Mouse (Mus musculus): ENCODE data around the gene Fkrp. TPM values are rescaled to one million over a fixed set of nuclear protein-coding genes. Genes with fewer than 3 reads are reported as not detected.

Fkrp gene
- polyA plus RNA-seq, 1 experiment from 2014 or later, result 45.3 TPM

DNA sequence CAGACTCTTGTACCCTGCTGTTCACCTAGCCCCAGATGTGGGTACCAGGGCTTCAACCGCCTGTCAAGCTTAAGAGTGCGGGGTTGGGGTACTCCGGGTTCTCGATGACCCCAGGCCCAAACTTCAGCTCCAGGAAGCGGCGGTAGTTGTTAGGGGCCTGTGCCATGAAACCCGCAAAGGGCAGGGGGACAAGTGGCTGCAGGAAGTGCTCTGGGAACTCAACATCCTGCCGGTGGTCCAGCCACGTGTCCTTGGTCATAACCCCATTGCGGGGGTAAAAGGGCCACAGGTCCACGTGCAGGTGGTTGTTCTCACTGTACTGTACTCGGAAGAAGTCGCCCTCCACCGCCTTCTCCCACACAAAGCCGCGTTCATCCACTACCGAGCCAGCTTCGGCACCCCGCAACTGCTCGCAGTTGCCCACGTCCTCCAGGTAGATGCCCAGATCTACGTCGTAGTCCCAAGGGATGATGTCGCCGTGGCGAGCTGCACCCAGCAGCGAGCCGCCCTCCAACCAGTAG lies 6.1 kb downstream of the Fkrp start:
- Histone ChIP-seq H3K4me2 (peak overlapping the region; percentile 85), H3K27ac (peak overlapping the region; percentile 94), H3K9me3 (no peaks in the 10 kb centered on the region), H3K4me3 (peak overlapping the region; percentile 58), H3K27me3 (peaks cover 20% of the 10 kb centered on the region), H3K4me1 (replicated peaks) (peaks cover 56% of the 10 kb centered on the region), H3K9ac (peak overlapping the region; percentile 87), H3K36me3 (peaks cover 24% of the 10 kb centered on the region)
- 53% methylated on average over 28 of the region's 28 CpGs for WGBS
- ATAC-seq (ENCODE audit: low FRiP score), result peak; percentile 18; the same call in 1 of the 2 replicates

DNA sequence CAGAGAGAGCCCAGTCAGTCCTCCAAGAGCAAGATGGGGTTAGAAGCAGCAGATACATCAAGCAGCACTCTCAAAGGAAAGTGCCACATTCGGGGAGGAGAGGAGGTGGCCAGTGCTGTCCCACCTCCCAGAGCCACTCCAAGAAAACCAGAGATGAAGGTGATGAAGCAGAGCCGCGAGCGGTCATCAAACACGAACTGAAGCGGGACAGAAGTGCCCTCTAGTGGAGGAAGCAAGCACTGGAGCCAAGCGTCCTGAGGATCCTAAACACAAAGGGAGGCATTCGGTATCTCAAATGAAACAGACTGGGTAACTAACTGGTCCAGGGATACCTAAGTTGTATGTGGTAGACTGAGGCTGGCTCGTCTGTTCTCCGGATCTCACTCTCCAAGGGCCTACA lies 6.8 kb downstream of the Fkrp start:
- Histone ChIP-seq H3K9me3 (no peaks in the 10 kb centered on the region), H3K36me3 (peaks cover 24% of the 10 kb centered on the region), H3K4me2 (peak overlapping the region; percentile 85), H3K4me3 (peak overlapping the region; percentile 58; the same call in 1 of the 2 replicates), H3K27ac (peak overlapping the region; percentile 94), H3K9ac (0 out of 2 replicates have a peak overlapping the region, but pooled peaks have one; percentile 35), H3K4me1 (replicated peaks) (peaks cover 49% of the 10 kb centered on the region), H3K27me3 (peaks cover 20% of the 10 kb centered on the region)
- no peak for ATAC-seq (ENCODE audit: low FRiP score)
- 21% methylated on average over 10 of the region's 10 CpGs for WGBS

DNA sequence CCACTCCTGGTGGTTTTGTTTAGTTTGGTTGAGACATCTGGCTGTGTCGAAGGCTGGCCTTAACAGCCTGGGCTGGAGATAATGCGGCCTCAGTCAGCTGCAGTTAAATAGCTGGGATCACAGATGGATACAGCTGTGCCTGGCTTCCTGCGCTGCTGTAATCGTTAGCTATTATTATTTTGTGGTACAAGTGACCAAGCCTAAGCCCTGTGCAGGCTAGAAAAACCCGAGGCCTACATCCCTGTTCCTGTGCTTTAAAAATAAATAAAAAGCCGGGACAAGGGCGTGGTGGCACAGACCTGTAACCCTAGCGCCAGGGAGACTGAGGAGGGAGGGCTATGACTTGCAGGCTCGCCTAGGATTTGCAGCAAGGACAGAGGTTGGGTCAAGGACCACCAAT lies 7.9 kb downstream of the Fkrp start:
- no peak for ATAC-seq (ENCODE audit: low FRiP score)

DNA sequence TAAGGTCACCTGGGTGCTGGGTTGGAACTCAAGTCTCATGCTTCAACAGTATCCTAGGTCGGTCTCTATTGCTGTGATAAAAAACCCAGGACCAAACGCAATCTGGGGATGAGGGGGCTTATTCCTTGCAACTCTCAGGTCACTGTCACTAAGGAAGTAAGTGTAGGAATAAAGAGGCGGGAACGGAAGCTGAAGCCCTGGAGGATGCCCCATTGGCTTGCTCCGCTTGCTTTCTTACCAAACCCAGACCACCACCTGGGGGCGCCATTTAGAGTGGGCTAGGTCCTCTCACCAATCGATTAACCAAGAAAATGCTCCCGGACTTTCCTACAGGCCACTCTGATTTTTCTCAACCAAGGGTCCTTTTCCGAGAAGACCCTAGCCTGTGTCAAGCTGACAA lies 8.6 kb downstream of the Fkrp start:
- no peak overlapping the region for H3K9ac ChIP-seq
- peaks cover 20% of the 10 kb centered on the region for H3K36me3 ChIP-seq
- no peak for ATAC-seq (ENCODE audit: low FRiP score)
- peaks cover 20% of the 10 kb centered on the region for H3K27me3 ChIP-seq
- peaks cover 32% of the 10 kb centered on the region for H3K4me1 ChIP-seq (replicated peaks)
- H3K9me3 ChIP-seq, result no peaks in the 10 kb centered on the region
- 89% methylated on average over 9 of the region's 9 CpGs for WGBS
- H3K4me2 ChIP-seq, result no peak overlapping the region
- no peak overlapping the region for H3K4me3 ChIP-seq
- no peak overlapping the region for H3K27ac ChIP-seq

More for the DNA sequence above, 7.9 kb downstream of the Fkrp start:
- H3K36me3 ChIP-seq, result peaks cover 24% of the 10 kb centered on the region
- no peaks in the 10 kb centered on the region for H3K9me3 ChIP-seq
- peaks cover 20% of the 10 kb centered on the region for H3K27me3 ChIP-seq
- no peak overlapping the region for H3K4me3 ChIP-seq
- 90% methylated on average over 9 of the region's 9 CpGs for WGBS
- no peak overlapping the region for H3K9ac ChIP-seq
- H3K27ac ChIP-seq, result no peak overlapping the region
- no peak overlapping the region for H3K4me2 ChIP-seq
- H3K4me1 ChIP-seq (replicated peaks), result peaks cover 38% of the 10 kb centered on the region

DNA sequence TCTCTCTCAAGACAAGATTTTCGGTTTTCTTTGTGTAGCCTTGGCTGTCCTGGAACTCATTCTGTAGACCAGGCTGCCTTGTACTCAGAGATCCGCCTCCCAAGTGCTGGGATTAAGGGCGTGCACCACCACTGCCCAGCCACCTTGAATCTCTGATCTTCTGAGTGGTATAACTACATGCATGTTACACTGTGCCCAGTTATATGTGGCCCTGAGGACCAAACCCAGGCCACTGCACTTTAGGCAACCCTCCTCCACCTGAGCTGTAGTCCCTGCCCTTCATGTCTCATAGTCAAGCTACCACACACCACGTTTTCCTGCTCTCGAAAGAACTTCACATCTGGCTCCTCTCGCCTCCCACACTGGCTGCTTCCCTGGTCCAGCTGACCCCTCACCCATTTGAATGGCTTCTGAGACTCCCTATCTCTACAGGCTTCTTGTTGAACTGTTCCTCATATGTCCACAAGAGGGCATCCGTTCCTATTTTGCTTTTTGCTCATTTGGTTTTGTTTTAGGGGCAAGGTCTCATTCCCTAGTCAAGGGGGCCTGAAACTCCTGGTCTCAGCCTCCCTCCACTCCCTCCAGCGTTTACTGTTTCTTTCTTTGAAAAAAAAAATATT lies 12.0 kb downstream of the Fkrp start:
- Histone ChIP-seq H3K9me3 (no peaks in the 10 kb centered on the region), H3K4me1 (replicated peaks) (peaks cover under 1% of the 10 kb centered on the region; the same call in 1 of the 2 replicates), H3K9ac (no peak overlapping the region), H3K36me3 (peaks cover 20% of the 10 kb centered on the region), H3K4me3 (no peak overlapping the region), H3K27ac (no peak overlapping the region), H3K4me2 (no peak overlapping the region), H3K27me3 (no peaks in the 10 kb centered on the region)
- WGBS, result 28% methylated on average over 8 of the region's 8 CpGs
- ATAC-seq (ENCODE audit: low FRiP score), result 0 out of 2 replicates have a peak, but pooled peaks have one; percentile 11

DNA sequence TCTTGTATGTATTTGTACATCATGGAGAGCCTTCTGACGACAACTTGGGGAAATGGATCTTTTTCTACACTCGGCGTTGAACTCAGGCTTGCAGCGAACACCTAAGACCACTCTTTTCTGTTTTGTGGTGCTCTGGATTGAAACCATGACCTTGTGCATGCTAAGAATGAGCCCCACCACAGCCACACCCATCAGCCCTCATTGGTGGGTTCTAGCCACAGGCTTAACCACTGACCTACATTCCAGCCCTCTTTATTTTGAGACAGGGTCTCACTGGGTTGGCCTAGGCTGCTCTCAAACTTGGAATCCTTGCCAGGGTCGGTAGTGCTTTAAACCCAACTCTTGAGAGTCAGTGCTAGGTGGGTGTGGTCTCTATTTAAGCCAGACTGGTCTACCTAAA lies 21.6 kb downstream of the Fkrp start:
- Histone ChIP-seq H3K4me1 (replicated peaks) (no peaks in the 10 kb centered on the region), H3K27ac (no peak overlapping the region), H3K4me3 (no peak overlapping the region), H3K27me3 (no peaks in the 10 kb centered on the region), H3K4me2 (no peak overlapping the region), H3K9me3 (no peaks in the 10 kb centered on the region), H3K36me3 (peaks cover 4% of the 10 kb centered on the region), H3K9ac (no peak overlapping the region)
- WGBS, result 93% methylated on average over 5 of the region's 5 CpGs
- ATAC-seq (ENCODE audit: low FRiP score), result no peak

DNA sequence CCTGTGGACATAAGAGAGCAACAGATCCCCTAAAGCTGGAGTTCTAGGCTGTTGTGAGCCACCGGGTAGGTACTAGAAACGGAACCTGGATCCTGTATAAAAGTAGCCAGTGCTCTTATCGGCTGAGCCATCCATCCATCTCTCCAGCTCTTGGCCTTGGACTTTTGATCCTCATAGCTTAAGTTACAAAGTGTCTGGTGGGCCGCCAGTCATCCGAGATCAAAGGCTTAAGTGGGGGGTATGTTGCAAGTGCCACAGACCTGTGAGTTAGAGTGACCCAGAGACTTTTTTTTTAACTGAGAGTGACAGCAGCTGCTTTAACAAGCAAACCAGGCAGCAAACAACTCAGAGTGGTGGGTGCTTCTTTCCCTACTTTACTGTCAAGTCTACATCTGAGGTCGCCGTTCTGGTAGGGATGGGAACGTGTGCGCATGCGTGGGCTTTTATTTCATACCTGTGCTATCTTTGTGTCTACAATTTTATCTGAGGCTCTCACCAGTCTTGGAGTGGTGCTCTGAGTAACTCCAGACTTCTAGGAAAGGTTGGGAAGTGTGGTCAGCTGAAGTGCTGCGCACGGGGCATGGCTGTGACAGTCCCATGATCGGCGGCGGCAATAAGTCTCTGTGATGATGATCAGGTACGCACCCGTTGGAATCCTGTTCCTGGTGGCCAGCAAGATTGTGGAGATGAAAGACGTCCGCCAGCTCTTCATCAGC lies 23.4 kb downstream of the Fkrp start:
- Histone ChIP-seq H3K36me3 (peaks cover 6% of the 10 kb centered on the region), H3K27me3 (no peaks in the 10 kb centered on the region), H3K9me3 (no peaks in the 10 kb centered on the region), H3K4me3 (no peak overlapping the region), H3K27ac (no peak overlapping the region), H3K4me2 (no peak overlapping the region), H3K4me1 (replicated peaks) (no peaks in the 10 kb centered on the region), H3K9ac (no peak overlapping the region)
- no peak for ATAC-seq (ENCODE audit: low FRiP score)
- WGBS, result 95% methylated on average over 19 of the region's 19 CpGs

DNA sequence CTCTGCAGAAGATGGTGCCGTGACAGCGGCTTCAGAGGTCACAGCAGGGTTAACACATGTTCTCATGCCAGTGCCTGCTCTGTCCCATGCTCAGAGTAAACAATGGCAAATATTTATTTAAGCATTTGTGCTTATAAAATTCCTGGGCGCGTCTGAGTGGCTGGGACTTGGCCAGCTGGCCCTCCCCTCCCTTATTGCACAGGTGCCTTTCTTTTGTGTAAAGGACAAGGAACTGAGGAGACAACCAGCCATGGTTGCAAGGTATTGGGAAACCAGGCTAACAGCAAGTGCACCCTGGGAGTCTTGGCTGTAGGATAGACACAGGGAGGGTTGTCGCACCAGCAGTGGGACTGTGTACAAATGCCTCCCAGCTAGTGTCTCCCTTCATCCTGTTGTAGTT lies 24.2 kb downstream of the Fkrp start:
- H3K27ac ChIP-seq, result no peak overlapping the region
- H3K9ac ChIP-seq, result no peak overlapping the region
- H3K9me3 ChIP-seq, result no peaks in the 10 kb centered on the region
- WGBS, result 83% methylated on average over 5 of the region's 5 CpGs
- ATAC-seq (ENCODE audit: low FRiP score), result no peak
- no peak overlapping the region for H3K4me3 ChIP-seq
- no peaks in the 10 kb centered on the region for H3K4me1 ChIP-seq (replicated peaks)
- H3K36me3 ChIP-seq, result peaks cover 3% of the 10 kb centered on the region
- H3K27me3 ChIP-seq, result no peaks in the 10 kb centered on the region
- H3K4me2 ChIP-seq, result no peak overlapping the region

DNA sequence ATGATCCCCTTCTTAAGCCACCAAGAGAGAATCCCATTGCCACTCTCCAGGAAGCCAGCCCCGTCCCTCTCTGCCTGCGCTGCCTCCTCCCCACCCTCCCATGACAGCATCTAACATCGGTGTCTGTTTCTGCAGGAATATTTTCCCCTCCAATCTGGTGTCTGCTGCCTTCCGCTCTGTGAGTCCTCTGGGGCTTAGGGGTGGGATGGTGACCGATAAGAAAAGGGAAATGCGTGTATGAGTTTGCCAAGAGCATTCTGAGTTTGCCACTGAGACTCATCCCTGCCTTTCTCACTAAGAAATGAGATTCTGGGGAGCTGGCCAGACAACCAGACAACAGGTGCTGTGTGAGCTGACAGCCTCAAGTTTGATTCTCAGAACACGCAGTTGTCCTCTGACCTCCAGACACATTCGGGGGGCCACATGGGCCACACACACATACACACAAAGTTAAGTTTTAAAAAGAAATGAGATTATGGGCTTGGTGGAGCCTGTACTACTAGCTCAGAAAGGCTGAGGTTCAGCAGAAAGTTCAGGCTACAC lies 30.9 kb downstream of the Fkrp start:
- H3K4me1 ChIP-seq (replicated peaks), result peaks cover 40% of the 10 kb centered on the region
- H3K27me3 ChIP-seq, result peaks cover 24% of the 10 kb centered on the region
- peaks cover 3% of the 10 kb centered on the region; the same call in 1 of the 2 replicates for H3K36me3 ChIP-seq
- H3K4me2 ChIP-seq, result no peak overlapping the region
- no peak overlapping the region for H3K27ac ChIP-seq
- WGBS, result 90% methylated on average over 8 of the region's 8 CpGs
- no peak overlapping the region for H3K4me3 ChIP-seq
- H3K9me3 ChIP-seq, result no peaks in the 10 kb centered on the region
- no peak for ATAC-seq (ENCODE audit: low FRiP score)
- H3K9ac ChIP-seq, result no peak overlapping the region

DNA sequence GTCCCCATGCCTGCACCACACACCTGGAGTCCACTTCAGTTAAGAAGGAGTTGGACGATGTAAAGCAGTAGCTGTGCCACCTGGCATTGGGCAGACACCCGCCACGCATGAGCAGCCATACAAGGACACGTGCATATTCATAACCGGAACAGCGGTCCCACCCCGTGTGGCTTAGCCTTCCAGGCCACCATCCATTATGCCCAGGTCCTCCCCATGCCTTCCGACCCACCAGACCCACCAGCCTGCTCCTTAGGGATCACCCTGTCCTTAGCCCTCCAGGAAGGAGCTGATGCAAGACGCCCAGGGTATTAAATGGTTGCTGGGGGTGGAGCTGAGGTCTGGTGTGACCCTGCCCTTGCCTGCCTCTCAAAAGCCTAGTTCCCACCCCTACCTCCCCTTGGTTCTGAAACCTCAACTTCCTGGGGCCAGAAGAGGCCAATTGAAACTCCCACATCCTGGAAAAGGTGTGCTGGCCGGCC lies 32.0 kb downstream of the Fkrp start:
- ATAC-seq (ENCODE audit: low FRiP score), result no peak
- no peak overlapping the region for H3K27ac ChIP-seq
- no peak overlapping the region for H3K9ac ChIP-seq
- no peak overlapping the region for H3K4me3 ChIP-seq
- no peaks in the 10 kb centered on the region for H3K9me3 ChIP-seq
- peaks cover 40% of the 10 kb centered on the region for H3K4me1 ChIP-seq (replicated peaks)
- H3K27me3 ChIP-seq, result peaks cover 24% of the 10 kb centered on the region
- H3K36me3 ChIP-seq, result no peaks in the 10 kb centered on the region
- H3K4me2 ChIP-seq, result no peak overlapping the region
- 69% methylated on average over 10 of the region's 10 CpGs for WGBS

DNA sequence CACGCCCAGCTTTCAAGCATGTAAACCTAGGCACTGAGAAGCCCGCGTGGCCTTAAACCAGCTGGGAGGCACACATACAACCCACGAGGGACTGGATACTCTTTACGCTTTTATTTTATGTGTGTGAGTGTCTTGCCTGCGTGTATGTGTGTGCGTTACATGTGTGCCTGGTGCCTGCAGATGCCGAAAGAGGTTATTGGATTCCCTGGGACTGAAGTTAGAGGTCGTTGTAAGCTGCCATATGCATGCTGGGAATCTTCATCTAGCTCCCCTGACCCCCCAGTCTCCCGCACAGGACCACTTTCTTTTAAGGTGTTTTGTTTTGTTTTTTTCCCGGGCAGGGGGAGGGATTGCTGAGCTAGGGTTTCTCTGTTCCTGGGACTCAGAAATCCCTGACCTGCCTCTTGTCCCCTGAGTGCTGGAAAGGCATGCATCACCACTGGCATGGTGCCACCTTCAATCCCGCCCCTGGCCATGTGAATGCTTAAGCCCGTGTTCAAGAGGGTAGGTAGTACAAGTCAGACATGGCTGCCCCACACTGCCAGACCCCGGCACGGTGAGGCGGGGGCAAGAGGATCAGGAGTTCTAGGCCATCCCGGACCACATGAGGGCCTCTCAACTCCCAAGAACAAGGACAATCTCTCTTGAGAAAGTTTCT lies 32.6 kb downstream of the Fkrp start:
- WGBS, result 45% methylated on average over 17 of the region's 17 CpGs
- Histone ChIP-seq H3K9me3 (no peaks in the 10 kb centered on the region), H3K9ac (peak overlapping the region; percentile 53; the same call in 1 of the 2 replicates), H3K27ac (no peak overlapping the region), H3K4me1 (replicated peaks) (peaks cover 40% of the 10 kb centered on the region), H3K27me3 (peaks cover 24% of the 10 kb centered on the region), H3K4me3 (peak overlapping the region; percentile 55; the same call in 1 of the 2 replicates), H3K4me2 (peak overlapping the region; percentile 99), H3K36me3 (no peaks in the 10 kb centered on the region)
- no peak for ATAC-seq (ENCODE audit: low FRiP score)

DNA sequence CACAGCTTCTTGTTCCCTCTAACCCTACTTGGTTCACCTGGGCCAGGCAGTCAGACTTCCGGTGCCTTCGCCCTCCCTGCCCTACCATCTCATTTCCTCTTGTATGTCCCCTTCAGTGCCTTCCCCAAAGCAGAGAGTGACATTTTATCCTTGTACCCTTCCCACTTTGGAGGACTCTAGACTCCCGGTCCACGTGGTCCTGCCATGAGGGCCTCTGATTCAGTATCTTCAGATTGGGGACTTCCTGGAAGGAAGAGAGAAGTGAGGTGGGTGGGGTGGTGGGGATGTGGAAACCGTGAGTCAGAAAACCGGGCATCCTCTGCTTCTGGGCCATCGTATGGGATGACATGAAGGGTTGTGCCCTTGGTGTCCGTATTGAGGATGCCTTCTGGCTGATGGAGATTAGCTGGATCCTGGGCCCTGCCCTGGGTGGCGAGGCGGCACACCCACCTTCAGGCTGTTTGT lies 33.3 kb downstream of the Fkrp start:
- Histone ChIP-seq H3K27ac (no peak overlapping the region), H3K4me1 (replicated peaks) (peaks cover 40% of the 10 kb centered on the region), H3K9ac (peak overlapping the region; percentile 53; the same call in 1 of the 2 replicates), H3K4me3 (peak overlapping the region; percentile 55), H3K27me3 (peaks cover 24% of the 10 kb centered on the region), H3K36me3 (no peaks in the 10 kb centered on the region), H3K9me3 (no peaks in the 10 kb centered on the region), H3K4me2 (peak overlapping the region; percentile 99)
- WGBS, result 30% methylated on average over 10 of the region's 10 CpGs
- ATAC-seq (ENCODE audit: low FRiP score), result no peak

Data from hindbrain, embryonic 13.5 days (tissue).